ENCODE assay signal across 8 mouse cellular contexts in genomic region chr1:133492986-133493741, GRCm38 (mm10).
DNase-seq lines count a peak whose midpoint lies in the region; ATAC-seq lines count a peak whose summit lies in the region.

No protein-coding gene starts in this region.

- H3K4me2 ChIP-seq in limb, embryonic 15.5 days = peak overlapping the region; percentile 65
- peak overlapping the region; percentile 54 for H3K4me2 ChIP-seq in midbrain, embryonic 15.5 days
- peak overlapping the region; percentile 94 for H3K4me2 ChIP-seq in stomach, embryonic 16.5 days (ENCODE audit: low read depth, low read length)

- 2% methylated on average over 29 of the region's 29 CpGs for WGBS in limb, embryonic 15.5 days
- WGBS in midbrain, embryonic 15.5 days = under 1% methylated on average over 29 of the region's 29 CpGs
- WGBS in stomach, embryonic 16.5 days = 4% methylated on average over 29 of the region's 29 CpGs

- peak; percentile 99 for DNase-seq in ZHBTc4 (ENCODE audit: low read depth, low spot score)
- peak; percentile 90 for DNase-seq in embryo, embryonic 11 days
- peak; percentile 81 for DNase-seq in heart, adult 8-10 months (ENCODE audit: low spot score)
- peak; percentile 64 for DNase-seq in kidney, adult 11 months

- peak overlapping the region; percentile 2; the same call in 1 of the 2 replicates for H3K9ac ChIP-seq in limb, embryonic 15.5 days
- peak overlapping the region; percentile 46 for H3K9ac ChIP-seq in midbrain, embryonic 15.5 days
- peak overlapping the region; percentile 78 for H3K9ac ChIP-seq in stomach, embryonic 16.5 days (ENCODE audit: low read length)

- H3K36me3 ChIP-seq in limb, embryonic 15.5 days = no peaks in the 10 kb centered on the region
- H3K36me3 ChIP-seq in midbrain, embryonic 15.5 days (replicated peaks) = no peaks in the 10 kb centered on the region
- H3K36me3 ChIP-seq in stomach, embryonic 16.5 days (ENCODE audit: control insufficient read depth, insufficient read depth, low read length) = no peaks in the 10 kb centered on the region

- peak overlapping the region; percentile 34 for H3K4me3 ChIP-seq in limb, embryonic 15.5 days
- H3K4me3 ChIP-seq in midbrain, embryonic 15.5 days = peak overlapping the region; percentile 27
- H3K4me3 ChIP-seq in stomach, embryonic 16.5 days (replicated peaks; ENCODE audit: low read length) = peak overlapping the region; percentile 48

- no peaks in the 10 kb centered on the region for H3K9me3 ChIP-seq in limb, embryonic 15.5 days
- no peaks in the 10 kb centered on the region for H3K9me3 ChIP-seq in midbrain, embryonic 15.5 days
- no peaks in the 10 kb centered on the region; the same call in 1 of the 2 replicates for H3K9me3 ChIP-seq in stomach, embryonic 16.5 days (replicated peaks; ENCODE audit: control insufficient read depth, low read length)

- no peaks in the 10 kb centered on the region for H3K27me3 ChIP-seq in limb, embryonic 15.5 days
- H3K27me3 ChIP-seq in midbrain, embryonic 15.5 days (replicated peaks) = no peaks in the 10 kb centered on the region
- no peaks in the 10 kb centered on the region for H3K27me3 ChIP-seq in stomach, embryonic 16.5 days (ENCODE audit: control insufficient read depth, insufficient read depth, low read length)

- peaks cover 20% of the 10 kb centered on the region for H3K4me1 ChIP-seq in limb, embryonic 15.5 days
- peaks cover 23% of the 10 kb centered on the region for H3K4me1 ChIP-seq in midbrain, embryonic 15.5 days
- H3K4me1 ChIP-seq in stomach, embryonic 16.5 days (ENCODE audit: control insufficient read depth, insufficient read depth, low read length) = peaks cover 16% of the 10 kb centered on the region

- H3K27ac ChIP-seq in limb, embryonic 15.5 days = peak overlapping the region; percentile 44
- H3K27ac ChIP-seq in midbrain, embryonic 15.5 days = peak overlapping the region; percentile 92
- peak overlapping the region; percentile 87 for H3K27ac ChIP-seq in stomach, embryonic 16.5 days (ENCODE audit: low read length)

- peak; percentile 62; the same call in 1 of the 2 replicates for ATAC-seq in limb, embryonic 15.5 days (ENCODE audit: insufficient number of reproducible peaks, low FRiP score, low TSS enrichment, low read depth)
- peak; percentile 74 for ATAC-seq in midbrain, embryonic 15.5 days (replicated peaks)
- peak; percentile 80 for ATAC-seq in stomach, embryonic 16.5 days (ENCODE audit: insufficient read depth, low FRiP score)
- ATAC-seq in erythroid progenitor cell, adult 5-6 weeks (replicated peaks; ENCODE audit: low FRiP score, poor library complexity, severe bottlenecking) = no peak

Comparison
In these comparisons a context has a peak if more than half of its experiments do, and no peak if none do; other contexts are left out.
1. H3K9ac ChIP-seq: peak in every context shown above with its lines; median percentile 78 in stomach, embryonic 16.5 days; 46 in midbrain, embryonic 15.5 days; 2 in limb, embryonic 15.5 days.